Mouse (Mus musculus): ENCODE results near the gene Ptprg. TPM values are rescaled to one million over a fixed set of nuclear protein-coding genes. Genes with fewer than 3 reads are reported as not detected.

Ptprg gene
- total and polyA plus RNA-seq, 2 experiments from 2014 or later: 28.5 to 88.7 TPM

DNA sequence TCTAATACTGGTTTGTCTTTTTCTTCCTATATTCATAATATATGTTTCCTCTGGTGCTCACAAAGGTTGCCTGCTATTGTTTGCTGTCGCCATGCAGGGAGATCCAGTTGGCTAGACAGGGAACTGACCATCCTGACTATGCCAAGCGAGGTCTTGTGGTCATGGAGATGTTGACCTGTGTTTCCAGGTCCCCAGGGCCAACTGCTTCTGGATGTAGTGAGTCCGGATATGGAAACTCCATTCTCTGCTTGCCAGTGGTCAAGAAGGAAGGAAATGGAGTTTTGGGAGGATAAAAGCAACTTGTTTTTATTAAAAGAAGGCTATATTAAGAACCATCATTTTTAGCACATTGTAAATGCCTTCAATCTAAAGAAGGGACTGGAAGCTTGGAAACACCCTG is 327.8 kb downstream of the Ptprg start:
- no peak for ATAC-seq
- Histone ChIP-seq H3K9ac (no peak overlapping the region), H3K27me3 (ENCODE audit: insufficient read depth, low read length) (no peaks in the 10 kb centered on the region), H3K4me1 (ENCODE audit: insufficient read depth) (no peaks in the 10 kb centered on the region; the same call in 1 of the 2 replicates), H3K4me2 (ENCODE audit: low read depth) (no peak overlapping the region), H3K27ac (ENCODE audit: low read depth, low read length) (no peak overlapping the region), H3K4me3 (ENCODE audit: low read depth, low read length) (no peak overlapping the region), H3K9me3 (ENCODE audit: low read length) (no peaks in the 10 kb centered on the region), H3K36me3 (ENCODE audit: insufficient read depth) (no peaks in the 10 kb centered on the region)
- 83% methylated on average over 3 of the region's 3 CpGs for WGBS
- TF ChIP-seq CTCF (IDR thresholded peaks at IDR 0.05; ENCODE audit: low read depth): no peak
- DNase-seq: no peak

DNA sequence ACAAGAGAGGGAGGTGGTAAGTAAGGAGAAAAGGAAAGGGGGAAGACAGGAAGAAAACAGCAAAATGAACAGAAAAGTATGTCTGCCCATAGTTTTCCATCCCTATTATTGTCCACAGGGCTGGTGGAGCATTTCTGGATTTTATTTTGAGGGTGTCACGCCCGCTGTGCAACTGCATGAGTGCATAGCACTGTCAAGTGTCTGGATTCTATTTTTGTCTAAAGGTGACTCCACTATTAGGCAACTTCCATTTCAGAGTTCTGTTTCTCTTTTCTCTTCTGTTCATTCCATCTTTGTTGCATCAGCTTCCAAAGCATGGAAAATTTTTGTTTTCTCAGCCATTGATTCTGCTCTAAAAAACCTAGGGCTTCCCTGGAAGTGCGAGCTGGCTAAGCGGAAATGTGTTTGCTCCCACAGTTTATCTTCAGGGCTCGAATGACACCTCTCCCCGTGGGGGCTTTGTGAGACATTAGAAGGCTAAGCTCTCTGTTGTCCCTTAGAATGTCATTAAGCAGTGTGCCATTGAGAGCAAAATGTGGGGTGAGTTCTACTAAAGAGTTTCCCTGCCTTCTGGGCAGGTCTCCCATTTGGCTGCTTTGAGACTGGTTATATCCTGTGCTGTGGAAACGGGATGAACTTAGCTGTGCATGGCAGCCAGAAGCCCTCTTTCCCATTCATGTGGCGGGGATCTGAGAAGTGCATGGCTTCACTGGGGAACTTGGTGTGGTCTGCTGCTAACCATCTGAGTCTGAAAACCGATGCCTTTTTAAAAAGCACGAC is 330.0 kb downstream of the Ptprg start:
- ATAC-seq: peak; percentile 89
- 28% methylated on average over 10 of the region's 10 CpGs for WGBS
- no peak overlapping the region for H3K27ac ChIP-seq (ENCODE audit: low read depth, low read length)

DNA sequence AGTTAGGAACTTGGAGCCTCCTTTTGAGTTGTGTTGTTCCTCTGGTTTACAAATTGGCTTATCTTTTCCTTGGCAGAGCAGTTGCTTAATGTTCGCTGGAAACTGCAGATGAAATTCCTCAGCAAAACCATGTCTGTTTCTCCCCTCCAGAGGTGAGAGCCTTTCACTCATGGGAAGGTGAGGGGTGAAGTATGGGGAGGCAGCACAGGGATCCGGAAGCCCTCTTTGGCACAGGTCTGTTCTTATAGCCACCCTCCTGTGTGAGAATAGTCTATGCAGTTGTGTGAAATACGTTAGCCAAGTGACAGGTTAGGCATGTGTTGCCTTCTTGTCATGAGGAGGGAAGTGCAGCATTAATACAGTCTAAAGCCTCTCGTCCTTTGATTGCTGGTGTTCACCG is 330.7 kb downstream of the Ptprg start:
- no peak for TF ChIP-seq CTCF (IDR thresholded peaks at IDR 0.05; ENCODE audit: low read depth)
- H3K27ac ChIP-seq (ENCODE audit: low read depth, low read length): no peak overlapping the region
- DNase-seq (no peak), ATAC-seq (no peak)
- no peak overlapping the region for H3K4me3 ChIP-seq (ENCODE audit: low read depth, low read length)
- H3K27me3 ChIP-seq (ENCODE audit: insufficient read depth, low read length): no peaks in the 10 kb centered on the region
- WGBS: 60% methylated on average over 5 of the region's 5 CpGs
- no peaks in the 10 kb centered on the region for H3K9me3 ChIP-seq (ENCODE audit: low read length)
- H3K9ac ChIP-seq: no peak overlapping the region
- H3K36me3 ChIP-seq (ENCODE audit: insufficient read depth): no peaks in the 10 kb centered on the region
- no peak overlapping the region for H3K4me2 ChIP-seq (ENCODE audit: low read depth)
- no peaks in the 10 kb centered on the region for H3K4me1 ChIP-seq (ENCODE audit: insufficient read depth)

More for the DNA sequence above, 330.0 kb downstream of the Ptprg start:
- no peaks in the 10 kb centered on the region for H3K36me3 ChIP-seq (ENCODE audit: insufficient read depth)
- H3K9ac ChIP-seq: no peak overlapping the region
- H3K4me1 ChIP-seq (ENCODE audit: insufficient read depth): no peaks in the 10 kb centered on the region
- no peaks in the 10 kb centered on the region for H3K9me3 ChIP-seq (ENCODE audit: low read length)
- no peak overlapping the region for H3K4me2 ChIP-seq (ENCODE audit: low read depth)
- H3K27me3 ChIP-seq (ENCODE audit: insufficient read depth, low read length): no peaks in the 10 kb centered on the region
- peak; percentile 46 for DNase-seq
- H3K4me3 ChIP-seq (ENCODE audit: low read depth, low read length): no peak overlapping the region
- no peak for TF ChIP-seq CTCF (IDR thresholded peaks at IDR 0.05; ENCODE audit: low read depth)

DNA sequence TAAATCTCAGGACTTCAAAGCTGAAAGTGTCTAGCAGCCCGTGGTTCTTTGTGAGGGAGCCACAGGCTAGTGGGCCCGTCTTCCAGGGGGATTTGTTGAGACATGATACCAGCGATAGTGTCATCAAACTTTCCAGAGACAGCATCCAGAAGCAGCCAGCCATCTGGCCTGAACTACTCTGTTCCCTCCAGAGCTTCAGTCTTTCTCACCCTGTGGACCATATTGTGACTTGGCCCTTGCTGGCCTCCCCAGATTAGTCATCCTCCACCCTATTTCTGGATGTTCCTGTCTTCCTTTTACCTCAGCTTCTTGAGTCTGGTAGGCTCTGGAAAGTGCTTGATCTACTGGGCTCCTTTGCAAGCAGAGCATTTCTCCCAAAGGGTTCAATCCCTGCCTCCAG is 333.1 kb downstream of the Ptprg start:
- Histone ChIP-seq H3K4me1 (ENCODE audit: insufficient read depth) (no peaks in the 10 kb centered on the region; the same call in 1 of the 2 replicates), H3K36me3 (ENCODE audit: insufficient read depth) (no peaks in the 10 kb centered on the region), H3K9ac (no peak overlapping the region), H3K27me3 (ENCODE audit: insufficient read depth, low read length) (no peaks in the 10 kb centered on the region), H3K27ac (ENCODE audit: low read depth, low read length) (no peak overlapping the region), H3K4me2 (ENCODE audit: low read depth) (no peak overlapping the region), H3K9me3 (ENCODE audit: low read length) (no peaks in the 10 kb centered on the region), H3K4me3 (ENCODE audit: low read depth, low read length) (no peak overlapping the region)
- DNase-seq (no peak), ATAC-seq (no peak)
- TF ChIP-seq CTCF (IDR thresholded peaks at IDR 0.05; ENCODE audit: low read depth): no peak
- 81% methylated on average over 3 of the region's 3 CpGs for WGBS

DNA sequence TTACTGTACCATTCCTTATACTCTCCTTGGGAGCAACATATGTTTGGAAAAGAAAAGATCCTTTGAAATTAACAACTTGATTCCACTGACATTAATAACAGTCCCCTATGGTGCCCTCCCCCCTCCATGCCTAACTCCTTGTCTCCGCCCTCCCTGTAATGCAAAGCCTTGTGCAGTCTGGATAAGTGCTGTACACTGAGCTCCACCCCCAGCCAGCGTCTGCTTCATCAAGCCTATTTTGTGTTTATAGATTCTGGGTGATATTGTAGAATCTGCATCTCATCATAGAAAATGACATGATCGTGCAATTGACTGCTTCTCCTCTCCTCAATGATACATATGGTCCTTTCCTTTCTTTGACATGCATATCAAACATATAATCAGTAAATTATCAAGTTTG is 337.6 kb downstream of the Ptprg start:
- no peak overlapping the region for H3K9ac ChIP-seq
- H3K27me3 ChIP-seq (ENCODE audit: insufficient read depth, low read length): no peaks in the 10 kb centered on the region
- ATAC-seq: no peak
- WGBS: 58% methylated on average over 3 of the region's 3 CpGs
- no peaks in the 10 kb centered on the region for H3K9me3 ChIP-seq (ENCODE audit: low read length)
- no peak overlapping the region for H3K4me2 ChIP-seq (ENCODE audit: low read depth)
- TF ChIP-seq CTCF (IDR thresholded peaks at IDR 0.05; ENCODE audit: low read depth): no peak
- H3K27ac ChIP-seq (ENCODE audit: low read depth, low read length): no peak overlapping the region
- H3K4me3 ChIP-seq (ENCODE audit: low read depth, low read length): no peak overlapping the region
- H3K36me3 ChIP-seq (ENCODE audit: insufficient read depth): no peaks in the 10 kb centered on the region
- no peaks in the 10 kb centered on the region; the same call in 1 of the 2 replicates for H3K4me1 ChIP-seq (ENCODE audit: insufficient read depth)
- no peak for DNase-seq

DNA sequence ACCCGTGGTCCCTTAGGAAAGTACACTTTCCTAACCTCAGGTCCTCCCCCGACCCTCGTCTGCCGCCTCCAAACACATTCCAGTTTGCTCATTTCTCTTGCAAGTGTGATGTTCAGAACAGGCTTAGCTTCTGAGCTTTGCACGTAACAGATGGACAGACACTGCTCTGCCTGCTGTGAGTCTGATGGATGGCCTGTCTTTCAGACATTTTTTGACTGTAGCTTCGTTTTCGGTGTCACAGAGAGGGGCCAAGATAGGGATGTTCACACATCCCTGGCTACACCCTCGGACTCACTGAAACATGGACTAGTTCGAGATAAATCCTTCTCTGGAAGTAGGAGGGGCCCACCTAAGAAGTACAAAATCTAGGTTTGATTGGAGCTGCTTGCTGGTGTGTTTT is 339.3 kb downstream of the Ptprg start:
- Histone ChIP-seq H3K9me3 (ENCODE audit: low read length) (no peaks in the 10 kb centered on the region), H3K27ac (ENCODE audit: low read depth, low read length) (no peak overlapping the region), H3K4me3 (ENCODE audit: low read depth, low read length) (no peak overlapping the region), H3K9ac (no peak overlapping the region), H3K36me3 (ENCODE audit: insufficient read depth) (no peaks in the 10 kb centered on the region), H3K27me3 (ENCODE audit: insufficient read depth, low read length) (no peaks in the 10 kb centered on the region), H3K4me2 (ENCODE audit: low read depth) (no peak overlapping the region), H3K4me1 (ENCODE audit: insufficient read depth) (no peaks in the 10 kb centered on the region; the same call in 1 of the 2 replicates)
- ATAC-seq (no peak), DNase-seq (no peak)
- no peak for TF ChIP-seq CTCF (IDR thresholded peaks at IDR 0.05; ENCODE audit: low read depth)
- 54% methylated on average over 9 of the region's 9 CpGs for WGBS

DNA sequence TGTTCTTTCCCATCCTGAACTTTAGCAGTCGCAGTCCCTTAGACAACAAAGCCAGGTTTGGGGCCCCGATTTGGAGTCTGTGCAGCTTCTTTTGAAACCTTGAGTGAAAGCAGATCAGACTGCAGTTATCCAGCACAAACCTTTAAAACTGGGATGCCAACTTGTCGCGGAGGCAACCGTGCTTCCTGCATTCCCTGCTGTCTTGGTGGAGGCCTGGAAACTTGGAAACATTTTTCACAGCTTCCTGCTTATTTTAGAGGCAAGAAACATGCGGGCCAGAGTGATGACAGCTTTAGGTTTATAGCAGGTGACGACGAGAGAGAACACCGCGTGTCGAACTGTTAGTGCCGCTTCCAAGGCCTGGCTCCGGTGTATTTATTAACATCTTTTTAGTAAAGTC is 342.2 kb downstream of the Ptprg start:
- peak; percentile 50 for ATAC-seq
- 61% methylated on average over 13 of the region's 13 CpGs for WGBS
- Histone ChIP-seq H3K36me3 (ENCODE audit: insufficient read depth) (no peaks in the 10 kb centered on the region), H3K4me3 (ENCODE audit: low read depth, low read length) (no peak overlapping the region), H3K4me1 (ENCODE audit: insufficient read depth) (no peaks in the 10 kb centered on the region; the same call in 1 of the 2 replicates), H3K9ac (no peak overlapping the region), H3K27me3 (ENCODE audit: insufficient read depth, low read length) (no peaks in the 10 kb centered on the region), H3K27ac (ENCODE audit: low read depth, low read length) (no peak overlapping the region), H3K4me2 (ENCODE audit: low read depth) (no peak overlapping the region), H3K9me3 (ENCODE audit: low read length) (no peaks in the 10 kb centered on the region)
- no peak for TF ChIP-seq CTCF (IDR thresholded peaks at IDR 0.05; ENCODE audit: low read depth)
- peak; percentile 35 for DNase-seq
